Comparison of ENCODE assay signal across 15 mouse cellular contexts in genomic region chr17:56071126-56071525, GRCm38 (mm10).
"Had no signal": no experiment of that assay in that cellular context is flagged by ENCODE, and none has a peak within 500 bp of the region (broad histone marks: within the 10 kb centered on the region; RNA-seq: fewer than 3 reads in every experiment).

No protein-coding gene starts in this region.

- H3K9ac ChIP-seq: neural tube, embryonic 15.5 days; stomach, embryonic 15.5 days had no signal

- H3K9me3 ChIP-seq: neural tube, embryonic 15.5 days; stomach, embryonic 15.5 days had no signal

- H3K27ac ChIP-seq: neural tube, embryonic 15.5 days; stomach, embryonic 15.5 days; stomach, postnatal 0 days had no signal

- H3K27me3 ChIP-seq: neural tube, embryonic 15.5 days; stomach, embryonic 15.5 days had no signal

- H3K4me3 ChIP-seq: neural tube, embryonic 15.5 days; stomach, embryonic 15.5 days had no signal

- H3K4me2 ChIP-seq: neural tube, embryonic 15.5 days; stomach, embryonic 15.5 days had no signal

- DNase-seq: retina, postnatal 1 day; right cerebral cortex, adult 18-20 months; right cerebral cortex, postnatal 14 days; right cerebral cortex, postnatal 25 days; right cerebral cortex, postnatal 4 days; spleen, adult 18-20 months; thymus, adult 18-20 months; thymus, adult 2 months; thymus, postnatal 14 days; thymus, postnatal 25 days; thymus, postnatal 36 days; thymus, postnatal 4 days had no signal
